In the genomic region with DNA sequence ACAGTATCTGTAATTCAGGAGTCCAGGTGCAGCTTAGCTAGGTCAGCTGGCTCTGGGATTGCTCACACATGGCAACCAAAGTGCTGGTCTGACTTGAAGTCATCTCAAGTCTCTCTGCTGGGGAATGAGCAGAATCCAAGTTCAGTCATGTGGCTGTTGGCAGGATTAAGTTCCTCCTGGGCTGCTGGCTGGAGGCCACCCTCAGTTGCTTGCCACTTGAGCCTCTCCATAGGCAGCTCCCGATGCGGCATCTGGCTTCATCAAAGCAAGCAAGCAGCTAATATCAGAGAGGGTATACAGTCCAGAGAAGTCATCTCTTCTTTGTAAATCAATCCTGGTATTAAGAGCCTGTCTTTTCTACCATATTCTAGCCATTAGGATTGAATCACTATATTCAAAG, we compare ENCODE assay signal across 20 mouse cellular contexts.
A peak's percentile ranks its signal among the peaks of the same experiment; 100 is the strongest.
DNase-seq lines count a peak whose midpoint lies in the region; ATAC-seq lines count a peak whose summit lies in the region.
"Had no signal": no experiment of that assay in that cellular context is flagged by ENCODE, and none has a peak within 500 bp of the region (broad histone marks: within the 10 kb centered on the region; RNA-seq: fewer than 3 reads in every experiment).

No protein-coding gene starts in this region.

- H3K36me3 ChIP-seq in hindbrain, embryonic 16.5 days (ENCODE audit: control insufficient read depth, insufficient read depth, low read length), result no peaks in the 10 kb centered on the region
- H3K36me3 ChIP-seq in hindbrain, embryonic 13.5 days, result no peaks in the 10 kb centered on the region
- H3K36me3 ChIP-seq: forebrain, embryonic 15.5 days; intestine, embryonic 15.5 days; limb, embryonic 15.5 days had no signal

- no peaks in the 10 kb centered on the region for H3K27me3 ChIP-seq in hindbrain, embryonic 16.5 days (replicated peaks; ENCODE audit: control insufficient read depth, insufficient read depth, low read length)
- no peaks in the 10 kb centered on the region for H3K27me3 ChIP-seq in hindbrain, embryonic 13.5 days
- H3K27me3 ChIP-seq: forebrain, embryonic 15.5 days; intestine, embryonic 15.5 days; limb, embryonic 15.5 days had no signal

- H3K27ac ChIP-seq in hindbrain, embryonic 16.5 days (ENCODE audit: low read depth, low read length), result no peak overlapping the region
- H3K27ac ChIP-seq in hindbrain, embryonic 13.5 days, result no peak overlapping the region
- H3K27ac ChIP-seq: forebrain, embryonic 15.5 days; intestine, embryonic 15.5 days; left cerebral cortex, adult 2 months; limb, embryonic 15.5 days had no signal

- peak; percentile 28 to 36 for DNase-seq in right cerebral cortex, postnatal 10 days (ENCODE audit: low spot score in 2 of 2)
- DNase-seq in right cerebral cortex, adult 2 months (ENCODE audit: low spot score in 2 of 2), result no peak
- DNase-seq in gastrocnemius, adult 18-20 months (ENCODE audit: low spot score), result peak; percentile 76
- no peak for DNase-seq in thymus, adult 18-20 months
- no peak for DNase-seq in urinary bladder, adult 2 months (ENCODE audit: low spot score)
- DNase-seq: adrenal gland, adult 2 months; embryo, embryonic 11 days; heart, postnatal 36 days; liver, postnatal 0 days; lung, postnatal 4 days; right cerebral cortex, postnatal 14 days had no signal

- no peaks in the 10 kb centered on the region for H3K9me3 ChIP-seq in hindbrain, embryonic 16.5 days (ENCODE audit: control insufficient read depth, low read length)
- H3K9me3 ChIP-seq in hindbrain, embryonic 13.5 days, result no peaks in the 10 kb centered on the region
- H3K9me3 ChIP-seq: forebrain, embryonic 15.5 days; intestine, embryonic 15.5 days; limb, embryonic 15.5 days had no signal

- H3K4me1 ChIP-seq in hindbrain, embryonic 16.5 days (ENCODE audit: control insufficient read depth, insufficient read depth, low read depth, low read length), result peaks cover 8% of the 10 kb centered on the region
- H3K4me1 ChIP-seq in hindbrain, embryonic 13.5 days (replicated peaks), result peaks cover 17% of the 10 kb centered on the region
- H3K4me1 ChIP-seq: intestine, embryonic 15.5 days; limb, embryonic 15.5 days had no signal

- no peak overlapping the region for H3K9ac ChIP-seq in hindbrain, embryonic 16.5 days (ENCODE audit: low read depth, low read length)
- no peak overlapping the region for H3K9ac ChIP-seq in hindbrain, embryonic 13.5 days
- H3K9ac ChIP-seq: forebrain, embryonic 15.5 days; intestine, embryonic 15.5 days; limb, embryonic 15.5 days; liver, postnatal 0 days had no signal

- no peak overlapping the region for H3K4me2 ChIP-seq in hindbrain, embryonic 16.5 days (ENCODE audit: low read length)
- no peak overlapping the region for H3K4me2 ChIP-seq in hindbrain, embryonic 13.5 days
- H3K4me2 ChIP-seq: forebrain, embryonic 15.5 days; heart, embryonic 11.5 days; intestine, embryonic 15.5 days; limb, embryonic 15.5 days; midbrain, embryonic 11.5 days had no signal

- 56% methylated on average over 2 of the region's 2 CpGs for WGBS in hindbrain, embryonic 16.5 days
- 84% methylated on average over 2 of the region's 2 CpGs for WGBS in hindbrain, embryonic 13.5 days

- H3K4me3 ChIP-seq in hindbrain, embryonic 16.5 days (ENCODE audit: low read length), result no peak overlapping the region
- no peak overlapping the region for H3K4me3 ChIP-seq in hindbrain, embryonic 13.5 days
- H3K4me3 ChIP-seq: forebrain, embryonic 15.5 days; intestine, embryonic 15.5 days; left cerebral cortex, adult 2 months; limb, embryonic 15.5 days had no signal

- peak; percentile 63 for ATAC-seq in hindbrain, embryonic 16.5 days
- no peak for ATAC-seq in hindbrain, embryonic 13.5 days (ENCODE audit: low FRiP score)
- ATAC-seq in CD4-positive, CD25-positive, alpha-beta regulatory T cell, adult 4 months, result no peak
- ATAC-seq: forebrain, embryonic 15.5 days; intestine, embryonic 15.5 days; liver, postnatal 0 days had no signal

Comparison
In these comparisons a context has a peak if more than half of its experiments do, and no peak if none do; other contexts are left out.
1. DNase-seq: peak in right cerebral cortex, postnatal 10 days (2 of 2) and gastrocnemius, adult 18-20 months (single experiment); none in right cerebral cortex, adult 2 months (0 of 2), thymus, adult 18-20 months (0 of 2) and urinary bladder, adult 2 months (single experiment).